Mouse (Mus musculus): ENCODE measurements around the gene 7530416G11Rik. TPM values are rescaled to one million over a fixed set of nuclear protein-coding genes. Genes with fewer than 3 reads are reported as not detected.

Gene 7530416G11Rik
- polyA plus RNA-seq (2015; fragmentation: Nextera tagmentation; extraction: Ambion mirVana): not detected in 2 replicates

DNA sequence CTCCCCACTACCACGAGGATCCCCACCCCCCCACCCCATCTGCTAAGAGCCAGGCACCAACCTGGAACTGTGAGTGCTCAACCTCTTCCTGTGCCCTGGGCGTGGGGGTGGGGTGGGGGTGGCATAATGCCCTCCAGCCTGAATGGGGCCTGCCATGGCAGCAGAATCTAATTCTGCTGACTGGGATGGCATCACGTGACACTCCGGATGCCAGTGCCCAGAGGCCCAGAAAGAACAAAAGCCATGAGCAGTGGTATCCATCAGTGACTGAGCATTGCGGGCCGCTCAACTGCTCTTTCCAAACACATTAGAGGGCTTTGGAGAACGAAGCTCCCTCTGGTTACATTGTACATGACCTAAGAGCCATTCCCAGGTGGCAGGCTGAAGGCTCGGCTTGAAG is at the start of gene 7530416G11Rik:
Gene 7530416G11Rik (minus strand): TSS at position 101 of the 400 bp plus-strand sequence.
- no peak within 1 kb of the TSS for H3K4me3 ChIP-seq
- no peak for ATAC-seq
- H3K9ac ChIP-seq: no peak within 1 kb of the TSS
- H3K27ac ChIP-seq: no peak within 1 kb of the TSS
- H3K4me2 ChIP-seq: no peak within 1 kb of the TSS
- H3K36me3 ChIP-seq (ENCODE audit: poor library complexity, severe bottlenecking): no peaks in the 10 kb centered on the region
- H3K27me3 ChIP-seq: no peaks in the 10 kb centered on the region
- 80% methylated on average over 8 of the region's 8 CpGs for WGBS
- peaks cover 50% of the 10 kb centered on the region for H3K4me1 ChIP-seq
- H3K9me3 ChIP-seq (replicated peaks): no peaks in the 10 kb centered on the region

DNA sequence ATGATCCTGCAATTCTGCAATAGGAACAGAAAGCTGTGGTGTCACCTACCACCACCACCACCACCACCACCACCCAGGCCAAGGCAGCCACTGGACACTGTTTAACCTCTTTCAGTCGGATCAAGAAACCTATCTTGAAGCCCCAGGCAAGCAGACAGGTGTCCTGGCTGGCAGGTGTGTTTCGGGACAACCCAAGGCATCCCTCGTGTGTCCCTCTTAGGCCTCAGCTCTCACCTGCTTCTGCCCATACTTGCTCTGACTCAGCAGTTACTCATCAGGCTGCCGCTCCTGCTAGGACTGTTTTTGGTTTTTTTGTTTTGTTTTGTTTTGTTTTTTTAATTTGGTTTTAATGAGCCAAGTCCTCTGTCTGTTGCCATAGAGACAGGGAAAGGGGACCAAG is 43.5 kb upstream of the 7530416G11Rik start:
- Histone ChIP-seq H3K27ac (no peak overlapping the region), H3K36me3 (ENCODE audit: poor library complexity, severe bottlenecking) (no peaks in the 10 kb centered on the region; the same call in 1 of the 2 replicates), H3K9ac (no peak overlapping the region), H3K9me3 (replicated peaks) (no peaks in the 10 kb centered on the region), H3K4me3 (no peak overlapping the region), H3K4me2 (no peak overlapping the region), H3K27me3 (no peaks in the 10 kb centered on the region), H3K4me1 (peaks cover 2% of the 10 kb centered on the region; the same call in 1 of the 2 replicates)
- WGBS: 77% methylated on average over 4 of the region's 4 CpGs
- ATAC-seq: no peak

DNA sequence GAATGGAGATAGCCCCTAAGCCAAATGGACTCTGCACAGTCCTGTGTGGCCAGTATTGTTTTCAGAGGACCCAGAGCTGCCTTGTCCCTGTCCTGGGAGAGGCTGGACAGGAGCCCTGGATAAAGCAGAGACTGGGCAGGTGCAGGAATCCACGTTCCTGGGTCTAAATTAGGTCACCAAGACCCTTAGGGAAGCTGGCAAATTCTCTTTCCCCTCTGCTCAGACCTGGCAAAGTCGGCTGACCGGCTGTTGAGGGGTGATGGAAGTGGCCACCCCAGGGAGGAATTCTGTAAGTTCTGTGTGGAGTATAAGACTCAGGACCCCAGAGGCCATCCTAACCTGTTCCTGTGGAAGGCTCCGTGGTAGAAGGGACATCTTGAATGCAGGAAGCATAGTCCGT is 42.3 kb upstream of the 7530416G11Rik start:
- H3K27ac ChIP-seq: no peak overlapping the region
- H3K9me3 ChIP-seq (replicated peaks): no peaks in the 10 kb centered on the region
- peaks cover 2% of the 10 kb centered on the region; the same call in 1 of the 2 replicates for H3K4me1 ChIP-seq
- ATAC-seq: no peak
- H3K36me3 ChIP-seq (ENCODE audit: poor library complexity, severe bottlenecking): peaks cover 5% of the 10 kb centered on the region; the same call in 1 of the 2 replicates
- WGBS: 90% methylated on average over 5 of the region's 5 CpGs
- no peak overlapping the region for H3K4me3 ChIP-seq
- no peak overlapping the region for H3K9ac ChIP-seq
- no peaks in the 10 kb centered on the region for H3K27me3 ChIP-seq
- H3K4me2 ChIP-seq: no peak overlapping the region

DNA sequence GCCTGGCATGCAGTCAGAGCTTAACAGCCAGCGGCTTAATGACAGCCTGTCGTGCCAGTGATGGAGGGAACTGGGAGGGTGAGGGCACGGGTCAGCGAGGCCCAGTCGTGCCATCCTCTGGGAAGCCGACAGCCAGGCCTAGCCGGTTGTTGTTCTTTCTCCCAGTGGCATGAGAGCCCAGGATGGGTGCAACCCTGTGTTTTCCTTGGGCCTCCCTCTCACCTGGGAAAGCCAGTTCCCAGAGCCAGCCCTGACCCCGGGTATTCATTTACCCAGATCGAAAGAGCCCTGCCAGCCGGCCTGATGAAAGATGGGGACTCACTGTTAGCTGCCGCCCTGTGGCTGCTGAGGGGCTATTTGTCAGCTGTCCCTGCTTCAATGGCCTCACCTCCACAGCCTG is 35.1 kb upstream of the 7530416G11Rik start:
- Histone ChIP-seq H3K27ac (no peak overlapping the region), H3K9ac (no peak overlapping the region), H3K36me3 (ENCODE audit: poor library complexity, severe bottlenecking) (peaks cover 53% of the 10 kb centered on the region), H3K4me1 (peaks cover 15% of the 10 kb centered on the region; the same call in 1 of the 2 replicates), H3K4me3 (no peak overlapping the region), H3K4me2 (no peak overlapping the region), H3K9me3 (replicated peaks) (no peaks in the 10 kb centered on the region), H3K27me3 (no peaks in the 10 kb centered on the region)
- 75% methylated on average over 11 of the region's 11 CpGs for WGBS
- ATAC-seq: no peak

DNA sequence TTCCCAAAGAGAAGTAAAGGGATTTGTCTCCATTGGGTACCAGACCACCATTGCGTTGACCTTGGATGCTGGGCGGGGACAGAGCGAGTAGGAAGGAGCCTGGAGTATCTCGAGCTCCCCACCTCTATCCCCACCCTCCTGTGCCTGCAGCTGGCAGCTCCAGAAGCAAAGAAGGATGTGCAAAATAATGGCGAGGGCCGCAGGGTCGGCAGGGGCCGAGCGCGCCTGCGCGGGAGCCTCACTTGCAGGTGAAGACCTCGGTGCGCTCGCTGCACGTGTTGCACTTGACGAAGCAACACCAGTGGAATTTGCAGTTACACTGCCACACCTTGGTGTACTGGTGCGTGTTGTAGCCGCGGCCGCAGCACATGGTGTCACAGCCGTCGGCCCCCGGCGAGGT is 34.1 kb upstream of the 7530416G11Rik start:
- H3K36me3 ChIP-seq (ENCODE audit: poor library complexity, severe bottlenecking): peaks cover 53% of the 10 kb centered on the region
- H3K27me3 ChIP-seq: no peaks in the 10 kb centered on the region
- H3K4me1 ChIP-seq: peaks cover 15% of the 10 kb centered on the region; the same call in 1 of the 2 replicates
- no peak for ATAC-seq
- no peak overlapping the region for H3K4me2 ChIP-seq
- H3K9ac ChIP-seq: no peak overlapping the region
- H3K4me3 ChIP-seq: no peak overlapping the region
- H3K9me3 ChIP-seq (replicated peaks): no peaks in the 10 kb centered on the region
- H3K27ac ChIP-seq: no peak overlapping the region
- WGBS: 90% methylated on average over 25 of the region's 25 CpGs

DNA sequence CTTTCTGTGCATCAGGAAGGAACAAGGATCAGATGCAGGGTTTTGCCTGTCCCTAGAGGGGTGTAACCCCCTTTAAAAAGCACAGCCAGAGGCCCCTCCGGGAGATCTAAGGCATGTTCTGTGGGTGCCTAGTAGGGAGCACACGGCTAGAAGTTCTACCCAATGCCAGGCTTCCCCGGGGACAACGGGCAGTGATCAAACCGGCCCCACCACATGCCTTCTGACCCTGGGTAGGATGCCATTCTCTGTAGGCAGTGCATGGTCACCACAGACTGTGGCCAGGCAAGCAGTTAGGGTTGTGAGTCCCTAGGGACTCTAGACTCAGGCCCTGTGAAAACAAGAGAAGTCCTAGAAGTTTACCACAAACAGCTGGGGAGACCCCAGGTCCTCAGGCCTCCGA is 31.6 kb upstream of the 7530416G11Rik start:
- Histone ChIP-seq H3K4me3 (no peak overlapping the region), H3K27ac (no peak overlapping the region), H3K9ac (no peak overlapping the region), H3K27me3 (no peaks in the 10 kb centered on the region), H3K9me3 (replicated peaks) (no peaks in the 10 kb centered on the region), H3K4me1 (peaks cover 13% of the 10 kb centered on the region; the same call in 1 of the 2 replicates), H3K36me3 (ENCODE audit: poor library complexity, severe bottlenecking) (peaks cover 41% of the 10 kb centered on the region), H3K4me2 (no peak overlapping the region)
- ATAC-seq: no peak
- WGBS: 90% methylated on average over 6 of the region's 6 CpGs

DNA sequence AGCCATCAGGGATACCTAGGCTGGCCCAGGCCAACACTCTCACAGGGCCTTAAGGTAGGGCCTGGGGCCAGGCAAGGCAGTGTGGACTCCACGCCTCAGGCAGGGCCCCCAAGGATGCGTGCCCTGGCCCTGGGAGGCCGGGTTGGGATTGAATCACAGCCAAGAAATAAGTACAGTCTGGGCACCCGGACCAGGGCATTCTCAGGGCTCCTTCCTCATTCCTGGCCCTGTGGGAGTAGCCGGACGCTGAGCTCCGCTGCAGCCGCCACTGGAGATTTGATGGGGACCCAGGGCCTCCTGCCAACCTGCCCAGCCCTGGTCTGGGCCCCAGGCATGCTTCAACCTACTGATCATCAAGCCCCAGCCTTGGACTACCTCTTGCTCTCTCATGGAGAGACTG is 31.2 kb upstream of the 7530416G11Rik start:
- Histone ChIP-seq H3K9ac (no peak overlapping the region), H3K9me3 (replicated peaks) (no peaks in the 10 kb centered on the region), H3K4me2 (no peak overlapping the region), H3K36me3 (ENCODE audit: poor library complexity, severe bottlenecking) (peaks cover 41% of the 10 kb centered on the region), H3K4me3 (no peak overlapping the region), H3K27me3 (no peaks in the 10 kb centered on the region), H3K4me1 (peaks cover 9% of the 10 kb centered on the region; the same call in 1 of the 2 replicates), H3K27ac (no peak overlapping the region)
- 76% methylated on average over 7 of the region's 8 CpGs for WGBS
- ATAC-seq: no peak

DNA sequence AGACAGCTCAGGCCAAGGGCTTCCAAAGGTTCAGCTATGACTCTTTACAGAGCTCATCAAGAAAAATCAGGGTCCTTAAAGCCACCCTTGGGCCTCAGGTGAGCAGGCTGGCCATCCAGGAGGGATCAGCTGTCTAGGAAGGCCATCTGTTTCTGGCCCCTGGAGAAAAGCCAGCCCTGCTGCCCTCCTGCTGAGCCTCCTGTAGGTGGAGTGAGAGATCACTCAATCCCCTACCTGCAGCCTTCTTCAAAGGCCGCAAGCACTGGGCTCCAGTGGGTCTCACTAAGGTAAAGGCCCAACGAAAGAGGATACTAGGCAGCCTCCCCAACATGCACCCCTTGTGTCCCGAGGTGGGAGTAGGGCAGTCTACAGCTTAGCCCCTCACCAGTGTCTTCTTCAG is 29.0 kb upstream of the 7530416G11Rik start:
- H3K9me3 ChIP-seq (replicated peaks): no peaks in the 10 kb centered on the region
- no peak overlapping the region for H3K4me3 ChIP-seq
- peaks cover 27% of the 10 kb centered on the region for H3K36me3 ChIP-seq (ENCODE audit: poor library complexity, severe bottlenecking)
- H3K27ac ChIP-seq: no peak overlapping the region
- WGBS: 90% methylated on average over 3 of the region's 3 CpGs
- H3K4me2 ChIP-seq: no peak overlapping the region
- no peak overlapping the region for H3K9ac ChIP-seq
- ATAC-seq: no peak
- H3K4me1 ChIP-seq: no peaks in the 10 kb centered on the region
- H3K27me3 ChIP-seq: no peaks in the 10 kb centered on the region

DNA sequence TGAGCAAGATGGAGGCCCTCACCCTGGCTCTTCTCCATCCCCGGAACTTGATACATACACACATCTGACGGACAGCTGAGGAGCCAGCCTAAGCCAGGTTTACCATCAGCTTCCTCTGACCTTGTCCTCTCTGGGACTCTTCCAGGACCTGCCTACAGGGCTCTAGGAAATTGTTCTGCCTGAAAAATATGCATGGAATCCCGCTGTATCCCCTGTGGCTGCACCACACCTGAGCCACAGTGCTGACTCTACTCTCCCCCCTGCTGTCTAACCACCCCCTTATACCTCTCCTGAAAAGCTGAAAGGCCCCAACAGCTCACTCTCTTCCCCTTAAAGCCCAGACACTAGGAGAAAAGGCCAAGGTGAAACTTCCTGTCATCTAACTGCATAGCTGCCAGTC is 26.9 kb upstream of the 7530416G11Rik start:
- no peak overlapping the region for H3K4me2 ChIP-seq
- ATAC-seq: no peak
- WGBS: 70% methylated on average over 3 of the region's 3 CpGs

DNA sequence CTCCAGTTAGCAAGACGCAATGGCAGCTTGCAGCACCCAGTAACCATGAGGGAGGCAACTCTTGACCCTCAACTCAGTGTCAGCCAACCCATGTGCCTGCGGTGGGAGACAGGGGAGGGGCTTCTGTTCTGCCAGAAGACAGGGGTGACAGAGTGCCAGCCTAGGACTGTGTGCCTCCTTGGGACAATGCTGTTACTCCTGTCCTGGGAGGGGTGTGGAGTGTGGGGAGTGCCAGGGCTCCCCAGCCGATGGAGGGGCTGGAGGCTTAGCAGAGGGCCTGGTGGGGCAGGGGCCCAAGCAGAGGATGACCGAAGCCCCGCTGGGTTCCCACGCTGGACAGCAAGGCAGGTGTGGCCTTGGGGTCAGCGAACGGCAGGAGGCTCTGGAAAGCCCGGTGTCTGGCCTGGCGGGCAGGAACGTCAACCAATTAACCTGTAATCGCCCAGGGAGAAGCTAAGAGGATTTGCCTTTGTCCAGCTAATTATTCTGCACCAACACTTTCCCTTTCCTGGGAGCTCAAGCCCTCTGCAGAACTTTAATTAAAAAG is 21.4 kb upstream of the 7530416G11Rik start:
- no peaks in the 10 kb centered on the region for H3K9me3 ChIP-seq (replicated peaks)
- peaks cover 28% of the 10 kb centered on the region for H3K4me1 ChIP-seq
- H3K4me2 ChIP-seq: no peak overlapping the region
- no peaks in the 10 kb centered on the region for H3K27me3 ChIP-seq
- no peak overlapping the region for H3K4me3 ChIP-seq
- no peak for ATAC-seq
- WGBS: 11% methylated on average over 12 of the region's 12 CpGs
- no peak overlapping the region for H3K27ac ChIP-seq
- no peak overlapping the region for H3K9ac ChIP-seq
- H3K36me3 ChIP-seq (ENCODE audit: poor library complexity, severe bottlenecking): no peaks in the 10 kb centered on the region

More for the DNA sequence above, 26.9 kb upstream of the 7530416G11Rik start:
- H3K27me3 ChIP-seq: no peaks in the 10 kb centered on the region
- H3K4me1 ChIP-seq: peaks cover 6% of the 10 kb centered on the region
- H3K9me3 ChIP-seq (replicated peaks): no peaks in the 10 kb centered on the region
- 0 out of 2 replicates have a peak, but pooled peaks cover 7% of the 10 kb centered on the region for H3K36me3 ChIP-seq (ENCODE audit: poor library complexity, severe bottlenecking)
- H3K9ac ChIP-seq: no peak overlapping the region
- H3K27ac ChIP-seq: no peak overlapping the region
- no peak overlapping the region for H3K4me3 ChIP-seq

DNA sequence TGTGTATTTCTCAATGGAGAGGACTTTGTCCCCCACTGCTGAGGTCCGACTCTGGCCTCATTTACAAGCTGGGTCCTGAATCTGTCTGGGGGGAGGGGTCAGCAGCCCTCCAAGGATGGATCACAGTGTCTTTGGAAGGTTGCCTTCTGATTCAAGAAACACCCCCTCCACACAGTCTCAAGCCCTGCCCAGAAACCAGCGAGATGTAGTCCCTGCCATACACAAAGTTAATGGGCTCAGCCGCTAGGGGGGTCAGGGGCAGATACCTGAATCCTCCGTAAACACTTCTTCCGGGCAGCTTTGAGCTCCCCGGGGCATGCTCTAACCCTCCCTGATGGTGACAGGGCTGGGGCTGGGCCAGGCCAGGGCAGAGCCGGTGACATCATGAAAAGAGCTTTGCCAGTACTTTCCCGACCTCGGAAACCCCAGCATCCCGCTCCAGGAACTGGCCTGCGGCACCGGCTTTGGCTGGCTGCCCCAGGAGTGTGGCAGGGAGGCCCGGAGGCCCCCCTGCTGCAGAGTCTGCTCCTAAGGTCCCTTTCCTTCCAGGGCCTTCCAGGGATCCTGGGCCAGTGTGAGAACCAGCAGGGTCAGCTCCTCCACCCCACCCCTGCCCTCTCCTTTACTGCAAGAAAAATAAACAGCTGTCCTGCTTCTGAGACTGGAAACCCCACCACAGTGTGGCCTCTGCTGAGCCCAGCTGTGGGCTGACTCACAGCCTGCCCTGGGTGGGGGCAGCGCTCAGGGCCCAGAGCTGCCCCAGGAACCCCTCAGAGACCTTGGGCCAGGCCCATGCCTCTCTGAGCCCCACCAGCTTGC is 20.4 kb upstream of the 7530416G11Rik start:
- peaks cover 28% of the 10 kb centered on the region for H3K4me1 ChIP-seq
- peak overlapping the region; percentile 35; the same call in 1 of the 2 replicates for H3K9ac ChIP-seq
- no peak overlapping the region for H3K4me3 ChIP-seq
- H3K27me3 ChIP-seq: no peaks in the 10 kb centered on the region
- H3K9me3 ChIP-seq (replicated peaks): no peaks in the 10 kb centered on the region
- ATAC-seq: peak; percentile 36; the same call in 1 of the 2 replicates
- peak overlapping the region; percentile 21 for H3K4me2 ChIP-seq
- WGBS: 6% methylated on average over 14 of the region's 14 CpGs
- no peak overlapping the region; the same call in 1 of the 2 replicates for H3K27ac ChIP-seq
- H3K36me3 ChIP-seq (ENCODE audit: poor library complexity, severe bottlenecking): no peaks in the 10 kb centered on the region

DNA sequence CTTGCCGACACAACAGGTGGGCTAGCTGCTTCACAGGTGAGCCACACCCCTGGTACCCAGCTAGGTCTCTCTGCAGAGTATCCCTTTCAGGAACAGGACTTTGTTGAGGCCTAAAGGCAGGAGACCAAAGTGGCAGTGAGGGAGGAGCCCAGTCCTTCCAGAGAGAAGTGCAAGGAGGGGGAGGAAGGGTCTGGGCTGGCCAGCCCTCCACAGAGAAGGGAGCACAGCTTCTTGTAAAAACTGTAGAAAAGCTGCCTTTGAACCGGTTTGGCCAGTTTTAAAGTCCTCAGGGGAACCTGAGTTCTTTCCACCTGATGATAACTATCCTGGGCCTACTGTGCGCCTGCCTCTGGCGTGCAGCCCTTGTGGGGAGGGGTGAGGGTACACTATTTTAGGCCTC is 16.4 kb upstream of the 7530416G11Rik start:
- WGBS: 69% methylated on average over 4 of the region's 4 CpGs
- H3K9ac ChIP-seq: no peak overlapping the region; the same call in 1 of the 2 replicates
- no peak overlapping the region for H3K27ac ChIP-seq
- H3K36me3 ChIP-seq (ENCODE audit: poor library complexity, severe bottlenecking): no peaks in the 10 kb centered on the region
- H3K27me3 ChIP-seq: no peaks in the 10 kb centered on the region
- H3K4me2 ChIP-seq: no peak overlapping the region
- H3K4me1 ChIP-seq: peaks cover 17% of the 10 kb centered on the region
- H3K4me3 ChIP-seq: no peak overlapping the region
- H3K9me3 ChIP-seq (replicated peaks): no peaks in the 10 kb centered on the region
- ATAC-seq: no peak

Data from forebrain, embryonic 13.5 days (tissue).